21 mouse cellular contexts compared by ENCODE assay signal in the genomic region with DNA sequence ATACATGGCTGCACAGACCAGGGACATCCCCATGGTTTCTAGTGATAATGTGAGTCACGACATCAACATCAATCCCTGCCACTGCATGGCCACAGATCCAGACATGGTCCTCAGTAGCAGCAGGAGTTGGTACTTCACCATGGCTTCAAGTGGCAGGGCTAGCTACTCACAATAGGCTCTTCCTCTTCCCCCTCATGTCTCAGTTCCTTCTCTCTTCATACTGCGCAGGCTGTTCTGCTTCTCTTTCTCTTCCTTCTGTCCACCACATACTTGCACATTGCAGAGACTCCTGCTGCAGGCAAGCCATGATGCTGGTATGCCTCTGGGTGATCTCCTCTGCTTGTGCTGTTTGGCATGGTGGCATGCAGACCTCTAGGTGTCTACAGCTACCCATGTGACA. TPM values are rescaled to one million over a fixed set of nuclear protein-coding genes. Genes with fewer than 3 reads are reported as not detected.
DNase-seq lines count a peak whose midpoint lies in the region; TF ChIP-seq lines count a peak whose summit lies in the region.
"Had no signal": no experiment of that assay in that cellular context is flagged by ENCODE, and none has a peak within 500 bp of the region (broad histone marks: within the 10 kb centered on the region; RNA-seq: fewer than 3 reads in every experiment).

No protein-coding gene starts in this region.

- peaks cover 18% of the 10 kb centered on the region for H3K79me2 ChIP-seq in CH12.LX (replicated peaks; ENCODE audit: control insufficient read depth, extremely low read depth, insufficient read depth, poor library complexity, severe bottlenecking)
- H3K79me2 ChIP-seq in macrophage (ENCODE audit: inconsistent target) = peaks cover 99% of the 10 kb centered on the region
- H3K79me2 ChIP-seq in myocyte (ENCODE audit: control insufficient read depth, insufficient read depth) = peaks cover 78% of the 10 kb centered on the region

- no peak overlapping the region for H3K9ac ChIP-seq in CH12.LX (ENCODE audit: insufficient read depth, low read depth)
- H3K9ac ChIP-seq: forebrain, embryonic 13.5 days; heart, embryonic 12.5 days; kidney, embryonic 15.5 days; limb, embryonic 12.5 days; liver, embryonic 13.5 days had no signal

- DNase-seq in adrenal gland, adult (ENCODE audit: inconsistent age in 2 of 2, low spot score in 1 of 2) = peak; percentile 15 to 34
- no peak for DNase-seq in adrenal gland, postnatal 4 days (ENCODE audit: low spot score in 2 of 2)
- DNase-seq in CH12.LX (ENCODE audit: extremely low read depth) (peak; percentile 31), liver (no peak)
- DNase-seq in layer of hippocampus, postnatal 10 days (ENCODE audit: low spot score in 2 of 2) = no peak
- no peak for DNase-seq in frontal cortex, postnatal 14 days (ENCODE audit: low spot score in 2 of 2)
- DNase-seq: cerebellum, adult 18-20 months; cerebellum, postnatal 36 days; heart, adult 11 months; heart, postnatal 10 days; kidney, postnatal 36 days; liver, embryonic 13.5 days; lung, adult 2 months; thymus, adult 2 months had no signal

- TF ChIP-seq EP300 in CH12.LX (IDR thresholded peaks at IDR 0.05; ENCODE audit: low read length) = no peak

- no peak for TF ChIP-seq POLR2A in CH12.LX (IDR thresholded peaks at IDR 0.05; ENCODE audit: low read depth, low read length)
- TF ChIP-seq POLR2A in myocyte (IDR thresholded peaks at IDR 0.05; ENCODE audit: insufficient read length, low read depth) = no peak

- H3K36me3 ChIP-seq in CH12.LX (replicated peaks in 1 of 2; ENCODE audit: control insufficient read depth in 1 of 2, insufficient read depth in 1 of 2, low read length in 1 of 2) = peaks cover 4 to 14% of the 10 kb centered on the region in 2 experiments
- H3K36me3 ChIP-seq in macrophage (ENCODE audit: inconsistent target) = no peaks in the 10 kb centered on the region
- no peaks in the 10 kb centered on the region for H3K36me3 ChIP-seq in myocyte (ENCODE audit: control insufficient read depth, insufficient read depth)
- H3K36me3 ChIP-seq: kidney, embryonic 15.5 days; liver, embryonic 13.5 days had no signal

- no peak for TF ChIP-seq RAD21 in CH12.LX (IDR thresholded peaks at IDR 0.05; ENCODE audit: low read depth, low read length)

- no peak overlapping the region for H3ac ChIP-seq in myocyte (ENCODE audit: control insufficient read depth, insufficient read length)

- peaks cover 8 to 30% of the 10 kb centered on the region in 2 experiments for H3K4me1 ChIP-seq in CH12.LX (ENCODE audit: control insufficient read depth in 1 of 2, insufficient read depth in 2 of 2)
- H3K4me1 ChIP-seq: forebrain, embryonic 13.5 days; kidney, embryonic 15.5 days; midbrain, embryonic 10.5 days had no signal

- no peak overlapping the region for H3K4me3 ChIP-seq in CH12.LX (replicated peaks in 1 of 3; ENCODE audit: low read depth in 2 of 3, low read length in 2 of 3, poor library complexity in 1 of 3)
- no peak overlapping the region for H3K4me3 ChIP-seq in macrophage (ENCODE audit: inconsistent target)
- no peak overlapping the region for H3K4me3 ChIP-seq in myocyte
- H3K4me3 ChIP-seq: forebrain, embryonic 13.5 days; heart, embryonic 12.5 days; kidney, embryonic 15.5 days; limb, embryonic 12.5 days; liver, embryonic 13.5 days; midbrain, embryonic 10.5 days had no signal

- TF ChIP-seq CTCF in CH12.LX (conservative IDR thresholded peaks at IDR 0.05 in 1 of 2, IDR thresholded peaks at IDR 0.05 in 1 of 2; ENCODE audit: low read depth in 2 of 2, low read length in 2 of 2) = no peak

- WGBS in macrophage (ENCODE audit: missing documents) = 30% methylated on average over 2 of the region's 2 CpGs

- no peaks in the 10 kb centered on the region for H3K9me3 ChIP-seq in CH12.LX (replicated peaks; ENCODE audit: low read length)
- H3K9me3 ChIP-seq: forebrain, embryonic 13.5 days; heart, embryonic 12.5 days; kidney, embryonic 15.5 days; limb, embryonic 12.5 days; liver, embryonic 13.5 days; midbrain, embryonic 10.5 days had no signal

- H3K27ac ChIP-seq in CH12.LX (ENCODE audit: insufficient read depth, low read depth) = no peak overlapping the region
- peak overlapping the region; percentile 22; the same call in 1 of the 2 replicates for H3K27ac ChIP-seq in macrophage
- H3K27ac ChIP-seq: forebrain, embryonic 13.5 days; kidney, embryonic 15.5 days; limb, embryonic 12.5 days; liver, embryonic 13.5 days; midbrain, embryonic 10.5 days had no signal

- in situ Hi-C loops in CH12.LX (cut with MboI; ENCODE audit: low pct_ligation_motif_present, low pct_unique_long_range_greater_than_20kb, low sequenced_read_pairs) = no loop called here

- H3K27me3 ChIP-seq in CH12.LX (replicated peaks) (no peaks in the 10 kb centered on the region), myocyte (ENCODE audit: control insufficient read depth, insufficient read depth, insufficient read length) (no peaks in the 10 kb centered on the region)
- H3K27me3 ChIP-seq: forebrain, embryonic 13.5 days; heart, embryonic 12.5 days; kidney, embryonic 15.5 days; limb, embryonic 12.5 days; liver, embryonic 13.5 days had no signal

- dilution Hi-C loops in CH12.LX (cut with MboI; ENCODE audit: extremely low pct_ligation_motif_present, extremely low pct_unique_long_range_greater_than_20kb, low sequenced_read_pairs) = no loop called here

- no peak overlapping the region for H3K4me2 ChIP-seq in CH12.LX (ENCODE audit: insufficient read depth, low read depth, poor library complexity, severe bottlenecking)
- peak overlapping the region; percentile 35 for H3K4me2 ChIP-seq in myocyte (ENCODE audit: low read depth)
- H3K4me2 ChIP-seq: forebrain, embryonic 13.5 days; heart, embryonic 12.5 days; kidney, embryonic 15.5 days; limb, embryonic 12.5 days; liver, embryonic 13.5 days had no signal

TF ChIP-seq in CH12.LX, 34 proteins besides CTCF, POLR2A, EP300 and RAD21:
- no peak for TF ChIP-seq NELFE (IDR thresholded peaks at IDR 0.05; ENCODE audit: low read depth, low read length)

TF ChIP-seq in myocyte, 11 proteins besides CTCF, POLR2A, EP300 and RAD21:
- no peak for TF ChIP-seq E2F4 (IDR thresholded peaks at IDR 0.05; ENCODE audit: insufficient read depth)
- TF ChIP-seq TCF3 (IDR thresholded peaks at IDR 0.05; ENCODE audit: insufficient read length, low read depth) = no peak
- TF ChIP-seq SRF (IDR thresholded peaks at IDR 0.05; ENCODE audit: control insufficient read depth, insufficient read length, low read depth) = no peak
- no peak for TF ChIP-seq USF1 (IDR thresholded peaks at IDR 0.05; ENCODE audit: low read depth)
- no peak for TF ChIP-seq POLR2AphosphoS2 (IDR thresholded peaks at IDR 0.05; ENCODE audit: insufficient read length, low read depth)
- no peak for TF ChIP-seq MAX (IDR thresholded peaks at IDR 0.05; ENCODE audit: low read depth)
- no peak for TF ChIP-seq MYOD1 (IDR thresholded peaks at IDR 0.05; ENCODE audit: control insufficient read depth in 1 of 3, insufficient read length in 2 of 3, low read depth in 2 of 3)
- no peak for TF ChIP-seq MYOG (IDR thresholded peaks at IDR 0.05; ENCODE audit: control insufficient read depth in 1 of 3, insufficient read depth in 1 of 3, insufficient read length in 2 of 3, low read depth in 2 of 3)

RNA-seq across cellular contexts. Expression of a gene that starts 11.9 kb away (rescaled TPM):
- total RNA-seq in adrenal gland, postnatal 4 days (2021) = 10 to 100 TPM; 29.0 to 31.4 TPM
- 18.1 and 18.7 TPM in 2 replicates for total RNA-seq in CH12.LX (2012; rRNA removed)
- total RNA-seq in CH12.LX (2014; rRNA removed) = 10.2 TPM in 2 replicates
- polyA plus RNA-seq in CH12.LX (2012; ENCODE audit: insufficient read length, low read depth) = 14.8 and 18.1 TPM in 2 replicates
- 100 to 1,000 TPM; 177 to 485 (median 378) TPM for total RNA-seq in macrophage (2018; cell fraction: chromatin; rRNA removed)
- 10 to 100 TPM; 16.8 to 45.7 (median 27.8) TPM for total RNA-seq in macrophage (2018; cell fraction: cytosol; rRNA removed)
- 100 to 1,000 TPM in 25 of 26 experiments, 10 to 100 TPM in 1; 94.4 to 250 (median 166) TPM for total RNA-seq in macrophage (2018; cell fraction: nucleus; rRNA removed)
- polyA plus RNA-seq in macrophage (2018) = 14.2 to 24.1 TPM (median 20.6 TPM) in 3 replicates
- polyA plus RNA-seq in myocyte (2012; fragmentation: generic; extraction: Trizol) = 8.9 TPM
- 10 to 100 TPM; 63.5 to 69.8 TPM for total RNA-seq in layer of hippocampus, postnatal 10 days (2021)

Comparison
In these comparisons a context has a peak if more than half of its experiments do, and no peak if none do; other contexts are left out.
1. DNase-seq: peak in adrenal gland, adult (2 of 2) and CH12.LX (single experiment); none in adrenal gland, postnatal 4 days (0 of 2), liver (single experiment), layer of hippocampus, postnatal 10 days (0 of 2) and frontal cortex, postnatal 14 days (0 of 2).